Mouse (Mus musculus): Measurements from ENCODE around the gene Gm28635.

Gm28635 gene

GRCm38 (mm10) chr2:84677968-84678880, at the start of gene Gm28635, which contains the start of gene Med19:
Gene Gm28635, minus strand, starts transcription at chr2:84678041.
Gene Med19, plus strand, starts transcription at chr2:84678402.
- DNase-seq (ENCODE audit: low spot score), result peak; percentile 99

- DNase-seq (ENCODE audit: low spot score), result peak; percentile 98
Observed at GRCm38 (mm10) chr2:84727172-84727858, 49.5 kb upstream of the Gm28635 start, which contains the start of gene Clp1. Gene Clp1, minus strand, starts transcription at chr2:84727350.

- no peak for DNase-seq (ENCODE audit: low spot score)
Observed at GRCm38 (mm10) chr2:84726716-84727115, 48.9 kb upstream of the Gm28635 start.

DNA sequence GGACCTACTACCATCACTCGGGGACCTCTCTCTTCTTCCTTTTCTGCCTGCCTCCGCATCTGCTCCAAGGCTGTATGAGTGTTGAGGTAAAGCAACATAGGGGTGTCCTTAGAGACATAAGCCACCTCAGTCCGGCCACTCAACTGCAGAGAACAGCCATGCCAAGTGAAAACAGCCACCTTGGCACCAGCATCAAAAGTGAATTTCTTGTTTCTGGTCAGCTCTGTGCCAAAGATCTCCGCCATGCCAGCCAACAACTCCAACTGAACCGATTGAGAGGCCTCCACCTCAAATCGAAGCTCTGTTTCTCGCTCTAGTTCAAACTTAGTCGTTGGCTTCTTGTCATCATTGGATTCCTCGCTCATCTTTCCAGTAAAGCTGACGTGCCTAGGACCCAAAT, 47.9 kb upstream of the Gm28635 start:
- DNase-seq (ENCODE audit: low spot score), result no peak

GRCm38 (mm10) chr2:84723856-84724255, 46.0 kb upstream of the Gm28635 start:
- no peak for DNase-seq (ENCODE audit: low spot score)

- DNase-seq (ENCODE audit: low spot score), result peak; percentile 62
Observed at GRCm38 (mm10) chr2:84721182-84721581, 43.3 kb upstream of the Gm28635 start.

- DNase-seq (ENCODE audit: low spot score), result no peak
Observed at GRCm38 (mm10) chr2:84720718-84721117, 42.9 kb upstream of the Gm28635 start.

GRCm38 (mm10) chr2:84717357-84717756, 39.5 kb upstream of the Gm28635 start:
- no peak for DNase-seq (ENCODE audit: low spot score)

- DNase-seq (ENCODE audit: low spot score), result peak; percentile 50
Observed at GRCm38 (mm10) chr2:84716423-84717355, 38.8 kb upstream of the Gm28635 start.

DNA sequence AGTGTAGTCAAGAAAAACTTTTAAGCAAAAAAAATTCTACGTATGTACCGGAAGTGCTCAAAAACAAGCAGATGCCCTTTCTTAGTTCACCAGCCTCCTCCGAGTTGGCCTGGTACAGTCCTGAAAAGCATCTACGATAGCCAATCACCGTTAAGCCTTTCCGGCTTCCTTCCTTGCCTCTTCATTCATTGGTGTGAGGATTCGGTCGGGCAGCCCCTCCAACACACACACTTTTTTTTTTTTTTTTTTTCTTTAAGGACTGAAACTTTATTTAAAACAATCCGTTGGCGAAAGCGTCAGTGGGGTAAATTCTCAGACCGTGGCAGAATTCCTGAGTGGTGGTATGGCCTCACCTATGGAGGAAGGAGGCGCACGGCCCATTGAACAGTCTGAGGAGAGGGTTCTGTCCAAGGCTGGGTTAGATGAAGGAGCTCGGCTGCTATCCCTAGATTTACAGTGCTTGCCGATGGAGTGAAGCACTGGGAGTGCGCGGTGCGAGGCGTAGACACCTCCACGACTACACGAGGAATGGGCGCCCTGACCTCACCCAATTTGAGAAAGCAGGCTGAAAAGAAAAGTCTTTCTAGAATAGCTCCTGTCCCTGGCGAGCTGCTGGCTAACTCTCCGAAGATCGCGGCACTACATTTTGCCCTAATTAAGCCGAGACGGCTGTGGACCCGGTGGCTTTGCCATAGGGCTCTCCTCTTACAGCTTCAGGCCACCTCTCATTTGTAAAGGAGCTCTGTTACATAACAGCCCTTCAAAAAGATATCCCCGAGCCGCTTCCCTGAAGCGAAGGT, 37.9 kb upstream of the Gm28635 start:
- DNase-seq (ENCODE audit: low spot score), result peak; percentile 96

GRCm38 (mm10) chr2:84714811-84715561, 37.1 kb upstream of the Gm28635 start, which contains the start of gene Zdhhc5:
Gene Zdhhc5, minus strand, starts transcription at chr2:84715180.
- peak; percentile 98 for DNase-seq (ENCODE audit: low spot score)

- DNase-seq (ENCODE audit: low spot score), result no peak
Observed at GRCm38 (mm10) chr2:84714422-84714810, 36.6 kb upstream of the Gm28635 start.

DNA sequence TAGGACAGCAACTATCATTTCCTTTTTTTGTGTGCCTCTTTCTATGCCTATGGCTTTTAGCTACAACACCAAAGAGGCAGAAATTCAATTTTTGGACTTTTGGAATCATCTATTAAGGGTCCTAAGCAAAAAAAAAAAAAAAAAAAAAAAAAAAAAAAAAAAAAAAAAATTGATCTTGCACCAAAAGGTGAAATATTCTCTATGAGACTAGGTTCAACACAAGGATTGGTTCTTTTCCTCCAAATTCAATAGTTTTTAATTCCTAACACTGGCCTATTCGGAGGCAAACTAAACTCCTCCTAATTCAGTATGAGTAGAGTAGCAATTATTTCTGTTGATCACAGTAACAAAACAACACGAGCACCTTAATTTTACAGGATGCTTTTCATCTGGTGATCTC, 34.1 kb upstream of the Gm28635 start:
- no peak for DNase-seq (ENCODE audit: low spot score)

DNA sequence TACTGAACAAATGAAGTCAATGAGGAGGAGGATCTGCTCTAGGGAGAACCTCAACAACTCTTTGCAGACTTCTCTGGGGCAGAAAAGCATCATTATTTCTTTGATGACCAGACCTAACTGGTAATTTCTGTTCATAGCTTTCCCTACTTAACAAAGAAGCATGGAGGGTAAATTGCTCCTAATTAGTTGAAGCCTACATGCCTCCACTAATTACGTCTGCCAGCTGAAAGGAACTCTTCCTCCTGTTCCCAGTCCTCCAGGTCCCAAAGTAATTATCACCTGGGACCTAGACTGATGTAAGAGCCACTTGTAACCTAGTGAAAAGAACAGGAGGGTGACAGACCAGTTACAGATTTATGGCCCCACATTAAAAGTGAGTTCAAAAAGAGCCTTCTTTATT, 29.7 kb upstream of the Gm28635 start:
- no peak for DNase-seq (ENCODE audit: low spot score)

DNA sequence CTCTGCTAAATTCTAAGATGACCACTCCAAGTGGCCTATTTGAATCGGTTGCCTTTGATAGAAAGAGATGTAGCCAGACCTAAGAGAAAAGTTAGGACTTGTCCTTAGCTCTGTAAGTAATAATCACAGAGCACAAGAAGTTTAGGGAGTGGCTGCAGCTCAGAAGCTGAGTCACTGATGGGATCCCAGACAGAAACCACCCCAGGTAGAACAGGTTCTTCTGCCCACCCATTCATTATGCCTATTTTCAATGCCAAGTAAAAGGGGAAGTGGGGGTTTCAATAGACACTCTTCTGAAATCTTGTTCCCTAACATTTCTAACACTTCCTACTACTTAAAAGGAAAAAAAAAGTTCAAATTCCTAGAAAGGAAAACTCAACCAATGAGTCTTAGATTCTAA, 27.5 kb upstream of the Gm28635 start:
- DNase-seq (ENCODE audit: low spot score), result no peak

DNA sequence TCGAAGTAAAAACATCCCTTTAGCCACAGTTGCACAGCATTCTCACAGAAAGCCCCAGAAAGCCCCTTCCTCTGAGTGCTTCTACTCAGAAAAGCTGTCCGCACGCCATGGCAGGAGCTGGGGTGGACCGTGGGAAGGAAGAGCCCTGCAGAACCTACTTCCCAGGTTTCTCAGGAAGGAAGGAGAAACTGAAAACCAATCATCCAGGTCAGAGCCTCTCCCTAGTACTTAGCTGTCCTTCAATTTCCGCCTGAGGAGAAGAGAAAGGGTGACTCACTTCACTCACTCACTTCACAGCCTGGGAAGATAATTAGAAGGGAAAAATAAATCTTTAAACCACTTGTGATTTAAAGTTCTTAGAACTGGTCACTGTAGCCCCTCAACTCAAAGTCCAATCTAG, 26.5 kb upstream of the Gm28635 start:
- no peak for DNase-seq (ENCODE audit: low spot score)

GRCm38 (mm10) chr2:84703497-84703896, 25.7 kb upstream of the Gm28635 start:
- no peak for DNase-seq (ENCODE audit: low spot score)

GRCm38 (mm10) chr2:84695007-84695695, 17.3 kb upstream of the Gm28635 start:
- DNase-seq (ENCODE audit: low spot score), result no peak

GRCm38 (mm10) chr2:84690050-84690449, 12.2 kb upstream of the Gm28635 start:
- DNase-seq (ENCODE audit: low spot score), result no peak

Data from MN1 (cell line).